Mouse (Mus musculus) liver, adult 2 months (tissue): ENCODE results near the gene Stxbp1.

ENCODE experiments used
- CTCF ChIP-seq: fragments of 200-500 bp; IDR thresholded peaks from 2 replicates; pipeline ENCODE4 v1.5.1; 2011; ENCODE audit warnings: low read depth, low read length, control low read depth
- POLR2A ChIP-seq: fragments of 200-500 bp; IDR thresholded peaks from 2 replicates; pipeline ENCODE4 v1.6.1; 2011; ENCODE audit warnings: low read length, control low read depth; ENCODE audit not compliant: insufficient read depth; ENCODE audit errors: extremely low read depth

GRCm38 (mm10) chr2:32874951-32875674, 28.1 kb upstream of the Stxbp1 start:
- TF ChIP-seq POLR2A = no peak
- no peak for TF ChIP-seq CTCF
